Mouse (Mus musculus): ENCODE results near the gene Cd80. TPM values are rescaled to one million over a fixed set of nuclear protein-coding genes. Genes with fewer than 3 reads are reported as not detected.

The Cd80 gene
- 0.04 and 0.19 TPM in 2 replicates for polyA plus RNA-seq (2012; rRNA removed; ENCODE audit: low replicate concordance)

GRCm38 (mm10) chr16:38455511-38456418 is at the start of gene Cd80:
Gene Cd80 (plus strand): TSS chr16:38455561.

GRCm38 (mm10) chr16:38432498-38433425 is 22.6 kb upstream of the Cd80 start, which contains the start of gene Pla1a:
Gene Pla1a (minus strand): TSS chr16:38433145.

GRCm38 (mm10) chr16:38452442-38453202 is 2.7 kb upstream of the Cd80 start, which contains the start of gene Adprh:
Gene Adprh (minus strand): TSS chr16:38452703.

GRCm38 (mm10) chr16:38522129-38523084 is 67.0 kb downstream of the Cd80 start, which contains the start of gene Timmdc1:
Gene Timmdc1 (minus strand): TSS chr16:38522663.

Other genes with a start within 250 kb of the Cd80 start
- gene Nr1i2, start 160.7 kb upstream of the Cd80 start, polyA plus RNA-seq (2012; rRNA removed; ENCODE audit: low replicate concordance): 44.7 and 99.0 TPM in 2 replicates
- 0.05 TPM in 1 of 2 replicates, not detected in the other for gene Maats1, start 113.4 kb upstream of the Cd80 start, polyA plus RNA-seq (2012; rRNA removed; ENCODE audit: low replicate concordance)
- gene Cox17, start 108.6 kb upstream of the Cd80 start, polyA plus RNA-seq (2012; rRNA removed; ENCODE audit: low replicate concordance): 34.9 and 40.5 TPM in 2 replicates
- gene Gm21987, start 108.5 kb upstream of the Cd80 start, polyA plus RNA-seq (2012; rRNA removed; ENCODE audit: low replicate concordance): 4.2 TPM in 1 of 2 replicates, not detected in the other
- gene Popdc2, start 93.4 kb upstream of the Cd80 start, polyA plus RNA-seq (2012; rRNA removed; ENCODE audit: low replicate concordance): 8.8 and 14.1 TPM in 2 replicates
- gene Pla1a, start 22.4 kb upstream of the Cd80 start, polyA plus RNA-seq (2012; rRNA removed; ENCODE audit: low replicate concordance): 0.78 and 0.81 TPM in 2 replicates
- 25.0 and 43.1 TPM in 2 replicates for gene Adprh, start 2.9 kb upstream of the Cd80 start, polyA plus RNA-seq (2012; rRNA removed; ENCODE audit: low replicate concordance)
- 25.8 and 39.0 TPM in 2 replicates for gene Timmdc1, start 67.1 kb downstream of the Cd80 start, polyA plus RNA-seq (2012; rRNA removed; ENCODE audit: low replicate concordance)
- 3.4 and 4.8 TPM in 2 replicates for gene Poglut1, start 94.7 kb downstream of the Cd80 start, polyA plus RNA-seq (2012; rRNA removed; ENCODE audit: low replicate concordance)
- 21.6 and 26.9 TPM in 2 replicates for gene Tmem39a, start 103.1 kb downstream of the Cd80 start, polyA plus RNA-seq (2012; rRNA removed; ENCODE audit: low replicate concordance)